Mouse (Mus musculus): ENCODE results near the gene Socs7. TPM values are rescaled to one million over a fixed set of nuclear protein-coding genes. Genes with fewer than 3 reads are reported as not detected.

Socs7 gene
- total RNA-seq, 1 experiment from 2014 or later, result 13.6 TPM

- ATAC-seq (replicated peaks in 1 of 2; ENCODE audit: insufficient read depth in 1 of 2, low FRiP score in 2 of 2, low TSS enrichment in 1 of 2, low read depth in 1 of 2, poor library complexity in 2 of 2, severe bottlenecking in 2 of 2), result no peak
Measured at GRCm38 (mm10) chr11:97368501-97368900, 6.2 kb downstream of the Socs7 start.

GRCm38 (mm10) chr11:97370329-97371091 lies 8.2 kb downstream of the Socs7 start:
- no peak for ATAC-seq (replicated peaks in 1 of 2; ENCODE audit: insufficient read depth in 1 of 2, low FRiP score in 2 of 2, low TSS enrichment in 1 of 2, low read depth in 1 of 2, poor library complexity in 2 of 2, severe bottlenecking in 2 of 2)

- no peak for ATAC-seq (replicated peaks in 1 of 2; ENCODE audit: insufficient read depth in 1 of 2, low FRiP score in 2 of 2, low TSS enrichment in 1 of 2, low read depth in 1 of 2, poor library complexity in 2 of 2, severe bottlenecking in 2 of 2)
Measured at GRCm38 (mm10) chr11:97372159-97372864, 10.0 kb downstream of the Socs7 start.

- ATAC-seq (replicated peaks in 1 of 2; ENCODE audit: insufficient read depth in 1 of 2, low FRiP score in 2 of 2, low TSS enrichment in 1 of 2, low read depth in 1 of 2, poor library complexity in 2 of 2, severe bottlenecking in 2 of 2), result no peak
Measured at GRCm38 (mm10) chr11:97373402-97373801, 11.1 kb downstream of the Socs7 start.

GRCm38 (mm10) chr11:97380036-97380435 lies 17.7 kb downstream of the Socs7 start:
- ATAC-seq (replicated peaks in 1 of 2; ENCODE audit: insufficient read depth in 1 of 2, low FRiP score in 2 of 2, low TSS enrichment in 1 of 2, low read depth in 1 of 2, poor library complexity in 2 of 2, severe bottlenecking in 2 of 2), result no peak

- no peak for ATAC-seq (replicated peaks in 1 of 2; ENCODE audit: insufficient read depth in 1 of 2, low FRiP score in 2 of 2, low TSS enrichment in 1 of 2, low read depth in 1 of 2, poor library complexity in 2 of 2, severe bottlenecking in 2 of 2)
Measured at GRCm38 (mm10) chr11:97383017-97383416, 20.7 kb downstream of the Socs7 start.

GRCm38 (mm10) chr11:97383764-97384163 lies 21.4 kb downstream of the Socs7 start:
- no peak for ATAC-seq (replicated peaks in 1 of 2; ENCODE audit: insufficient read depth in 1 of 2, low FRiP score in 2 of 2, low TSS enrichment in 1 of 2, low read depth in 1 of 2, poor library complexity in 2 of 2, severe bottlenecking in 2 of 2)

- ATAC-seq (replicated peaks in 1 of 2; ENCODE audit: insufficient read depth in 1 of 2, low FRiP score in 2 of 2, low TSS enrichment in 1 of 2, low read depth in 1 of 2, poor library complexity in 2 of 2, severe bottlenecking in 2 of 2), result no peak
Measured at GRCm38 (mm10) chr11:97387811-97388210, 25.5 kb downstream of the Socs7 start.

- ATAC-seq (replicated peaks in 1 of 2; ENCODE audit: insufficient read depth in 1 of 2, low FRiP score in 2 of 2, low TSS enrichment in 1 of 2, low read depth in 1 of 2, poor library complexity in 2 of 2, severe bottlenecking in 2 of 2), result no peak
Measured at GRCm38 (mm10) chr11:97389127-97389526, 26.8 kb downstream of the Socs7 start.

- ATAC-seq (replicated peaks in 1 of 2; ENCODE audit: insufficient read depth in 1 of 2, low FRiP score in 2 of 2, low TSS enrichment in 1 of 2, low read depth in 1 of 2, poor library complexity in 2 of 2, severe bottlenecking in 2 of 2), result no peak
Measured at GRCm38 (mm10) chr11:97393658-97394057, 31.3 kb downstream of the Socs7 start.

- peak; percentile 59 to 71 for ATAC-seq (replicated peaks in 1 of 2; ENCODE audit: insufficient read depth in 1 of 2, low FRiP score in 2 of 2, low TSS enrichment in 1 of 2, low read depth in 1 of 2, poor library complexity in 2 of 2, severe bottlenecking in 2 of 2)
Measured at GRCm38 (mm10) chr11:97394146-97394545, 31.8 kb downstream of the Socs7 start.

- no peak for ATAC-seq (replicated peaks in 1 of 2; ENCODE audit: insufficient read depth in 1 of 2, low FRiP score in 2 of 2, low TSS enrichment in 1 of 2, low read depth in 1 of 2, poor library complexity in 2 of 2, severe bottlenecking in 2 of 2)
Measured at GRCm38 (mm10) chr11:97398506-97398905, 36.2 kb downstream of the Socs7 start.

- ATAC-seq (replicated peaks in 1 of 2; ENCODE audit: insufficient read depth in 1 of 2, low FRiP score in 2 of 2, low TSS enrichment in 1 of 2, low read depth in 1 of 2, poor library complexity in 2 of 2, severe bottlenecking in 2 of 2), result peak; percentile 93 to 95
Measured at GRCm38 (mm10) chr11:97399958-97400710, 37.8 kb downstream of the Socs7 start.

GRCm38 (mm10) chr11:97401082-97401481 lies 38.7 kb downstream of the Socs7 start:
- ATAC-seq (replicated peaks in 1 of 2; ENCODE audit: insufficient read depth in 1 of 2, low FRiP score in 2 of 2, low TSS enrichment in 1 of 2, low read depth in 1 of 2, poor library complexity in 2 of 2, severe bottlenecking in 2 of 2), result no peak

GRCm38 (mm10) chr11:97401686-97402435 lies 39.5 kb downstream of the Socs7 start:
- ATAC-seq (replicated peaks in 1 of 2; ENCODE audit: insufficient read depth in 1 of 2, low FRiP score in 2 of 2, low TSS enrichment in 1 of 2, low read depth in 1 of 2, poor library complexity in 2 of 2, severe bottlenecking in 2 of 2), result no peak

- no peak for ATAC-seq (replicated peaks in 1 of 2; ENCODE audit: insufficient read depth in 1 of 2, low FRiP score in 2 of 2, low TSS enrichment in 1 of 2, low read depth in 1 of 2, poor library complexity in 2 of 2, severe bottlenecking in 2 of 2)
Measured at GRCm38 (mm10) chr11:97402746-97403145, 40.4 kb downstream of the Socs7 start.

GRCm38 (mm10) chr11:97403614-97404183 lies 41.3 kb downstream of the Socs7 start:
- no peak for ATAC-seq (replicated peaks in 1 of 2; ENCODE audit: insufficient read depth in 1 of 2, low FRiP score in 2 of 2, low TSS enrichment in 1 of 2, low read depth in 1 of 2, poor library complexity in 2 of 2, severe bottlenecking in 2 of 2)
